Mouse (Mus musculus) E14TG2a.4 (cell line): Measurements from ENCODE around the gene Mfsd4b1.

Experiments used
- CTCF ChIP-seq: conservative IDR thresholded peaks from 2 replicates; pipeline ENCODE4 v1.5.1; 2014; ENCODE audit warnings: low read length
- POU5F1 ChIP-seq: IDR thresholded peaks from 2 replicates; pipeline ENCODE4 v1.6.1; 2014; ENCODE audit warnings: low read length, borderline replicate concordance

DNA sequence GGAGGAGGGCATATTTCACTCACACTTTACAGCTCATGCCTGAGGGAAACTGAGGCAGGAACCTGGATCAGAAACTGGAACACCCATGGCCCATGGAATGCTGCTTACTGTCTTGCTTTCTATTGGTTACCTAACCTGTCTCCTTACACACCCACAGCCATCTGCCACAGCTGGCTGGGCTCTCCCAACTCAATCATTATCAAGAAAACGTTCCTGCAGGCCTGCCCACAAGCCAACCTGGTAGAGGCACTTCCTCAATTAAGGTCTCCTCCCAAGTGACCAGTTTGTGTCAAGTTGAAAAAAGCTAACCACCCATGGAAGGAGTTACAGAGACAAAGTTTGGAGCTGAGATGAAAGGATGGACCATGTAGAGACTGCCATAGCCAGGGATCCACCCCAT lies 63.2 kb downstream of the Mfsd4b1 start:
- no peak for TF ChIP-seq CTCF
- no peak for TF ChIP-seq POU5F1
